Mouse (Mus musculus) limb, embryonic 12.5 days (tissue): Measurements from ENCODE around the gene Plagl2. TPM values are rescaled to one million over a fixed set of nuclear protein-coding genes. Genes with fewer than 3 reads are reported as not detected.

Source experiments
- ATAC-seq: fragments of 200-750 bp; cut with Nextera tagmentation; 2 replicates; pipeline ENCODE4 v1.8.0; 2017; ENCODE audit warnings: low read depth, moderate TSS enrichment; ENCODE audit not compliant: insufficient number of reproducible peaks, insufficient read depth, low FRiP score, low TSS enrichment
- H3K27ac ChIP-seq: fragments of 300-500 bp; sonication (generic); 2 replicates; pipeline ENCODE4 v1.5.1; 2016; ENCODE audit warnings: mild to moderate bottlenecking, moderate library complexity
- H3K27me3 ChIP-seq: fragments of 300-500 bp; sonication (generic); 2 replicates; pipeline ENCODE4 v1.6.1; 2016; ENCODE audit warnings: mild to moderate bottlenecking, moderate library complexity
- H3K36me3 ChIP-seq: fragments of 300-500 bp; sonication (generic); 2 replicates; pipeline ENCODE4 v1.6.1; 2016; ENCODE audit warnings: mild to moderate bottlenecking, moderate library complexity
- H3K4me1 ChIP-seq: fragments of 300-500 bp; sonication (generic); replicated peaks from 2 replicates; pipeline ENCODE4 v1.6.1; 2016
- H3K4me2 ChIP-seq: fragments of 300-500 bp; sonication (generic); 2 replicates; pipeline ENCODE4 v1.6.1; 2016; ENCODE audit warnings: mild to moderate bottlenecking, moderate library complexity
- H3K4me3 ChIP-seq: fragments of 300-500 bp; sonication (generic); replicated peaks from 2 replicates; pipeline ENCODE4 v1.5.1; 2016; ENCODE audit warnings: mild to moderate bottlenecking
- H3K9ac ChIP-seq: fragments of 300-500 bp; sonication (generic); replicated peaks from 2 replicates; pipeline ENCODE4 v1.6.1; 2016; ENCODE audit warnings: mild to moderate bottlenecking, moderate library complexity
- H3K9me3 ChIP-seq: fragments of 300-500 bp; sonication (generic); 2 replicates; pipeline ENCODE4 v1.6.1; 2016; ENCODE audit warnings: mild to moderate bottlenecking, moderate library complexity
- WGBS: fragments of 180-500 bp; shearing (Covaris S2); methylation state at CpG from one replicate; pipeline ENCODE4 v1.1.7; 2016; 5-methylcytosine and 5-hydroxymethylcytosine counted together
- polyA plus RNA-seq: library from polyadenylated mRNA; unstranded; fragments of >200 nt; fragmentation: Nextera tagmentation; extraction: Ambion mirVana; gene quantifications from 2 replicates; pipeline ENCODE4 v1.2.1, GENCODE M21; 2016

The Plagl2 gene
- polyA plus RNA-seq, 1 experiment from 2014 or later, result 13.3 TPM

DNA sequence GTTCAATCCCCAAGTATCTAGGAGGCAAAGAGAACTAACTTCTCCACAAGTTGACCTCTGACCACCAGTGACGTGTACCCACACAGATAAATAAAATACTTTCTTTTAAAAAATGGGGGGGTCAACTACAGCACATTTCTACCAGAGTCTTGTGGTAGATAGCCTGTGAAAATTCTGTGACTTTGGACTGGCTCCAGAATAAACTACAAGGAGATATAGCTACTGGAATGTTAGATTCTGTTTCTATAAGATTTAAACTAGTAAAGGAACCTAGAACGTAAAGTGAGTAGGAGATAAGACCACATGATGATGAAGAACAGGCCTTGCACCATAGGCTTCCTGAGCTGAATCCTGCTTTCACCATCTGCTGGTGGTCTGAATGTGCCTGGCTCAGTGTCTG lies 53.4 kb downstream of the Plagl2 start:
- H3K4me1 ChIP-seq, result no peaks in the 10 kb centered on the region
- H3K4me2 ChIP-seq, result no peak overlapping the region
- H3K36me3 ChIP-seq, result peaks cover 100% of the 10 kb centered on the region
- no peak for ATAC-seq
- no peak overlapping the region for H3K27ac ChIP-seq
- H3K27me3 ChIP-seq, result no peaks in the 10 kb centered on the region
- 90% methylated on average over 2 of the region's 2 CpGs for WGBS
- H3K4me3 ChIP-seq, result no peak overlapping the region
- no peak overlapping the region for H3K9ac ChIP-seq
- H3K9me3 ChIP-seq, result no peaks in the 10 kb centered on the region

DNA sequence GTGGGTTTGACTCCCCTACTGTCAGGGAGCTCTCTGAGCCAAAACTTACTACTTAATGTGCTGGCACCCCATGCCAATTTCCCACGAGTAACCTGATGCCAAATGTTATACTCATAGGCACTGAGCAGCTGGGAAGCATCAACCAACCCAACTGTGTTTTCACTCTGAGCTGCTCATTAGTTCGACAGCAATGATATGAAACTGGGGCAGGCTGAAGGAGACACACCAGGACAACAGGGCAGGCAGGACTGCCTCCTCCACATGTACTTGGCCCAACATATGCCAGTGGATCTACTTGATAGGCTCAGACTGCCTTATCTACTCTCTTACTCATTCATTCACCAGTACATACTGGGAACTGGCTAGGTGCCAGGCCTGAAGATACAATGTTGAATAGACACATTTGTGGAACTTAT lies 55.0 kb downstream of the Plagl2 start:
- H3K36me3 ChIP-seq, result peaks cover 97% of the 10 kb centered on the region
- no peaks in the 10 kb centered on the region for H3K9me3 ChIP-seq
- H3K4me1 ChIP-seq, result no peaks in the 10 kb centered on the region
- 63% methylated on average over 2 of the region's 2 CpGs for WGBS
- no peaks in the 10 kb centered on the region for H3K27me3 ChIP-seq
- H3K27ac ChIP-seq, result no peak overlapping the region
- no peak for ATAC-seq
- no peak overlapping the region for H3K9ac ChIP-seq
- H3K4me2 ChIP-seq, result no peak overlapping the region
- no peak overlapping the region for H3K4me3 ChIP-seq

DNA sequence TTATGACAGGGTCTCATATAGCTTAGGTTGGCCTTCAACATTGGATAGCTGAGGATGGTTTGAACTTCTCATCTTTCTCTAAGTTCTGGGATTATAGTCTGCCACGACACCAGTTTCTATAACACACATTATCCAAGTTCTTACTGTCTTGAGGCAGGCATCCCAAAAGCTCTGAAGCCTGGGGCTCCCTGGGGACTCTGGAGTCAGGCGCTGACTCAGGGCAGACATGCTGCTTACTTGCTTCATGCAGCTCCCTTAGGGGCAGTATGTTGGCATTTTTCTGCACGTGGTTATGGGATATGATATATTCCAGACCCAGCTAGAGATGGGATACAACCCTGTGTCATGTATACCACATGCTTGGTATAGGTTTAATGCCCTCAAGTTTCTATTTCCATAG lies 61.3 kb downstream of the Plagl2 start:
- H3K4me3 ChIP-seq, result no peak overlapping the region
- ATAC-seq, result no peak
- H3K4me2 ChIP-seq, result no peak overlapping the region
- H3K27me3 ChIP-seq, result no peaks in the 10 kb centered on the region
- WGBS, result 84% methylated on average over 3 of the region's 3 CpGs
- H3K36me3 ChIP-seq, result peaks cover 63% of the 10 kb centered on the region
- H3K9ac ChIP-seq, result no peak overlapping the region
- no peaks in the 10 kb centered on the region for H3K9me3 ChIP-seq
- no peak overlapping the region for H3K27ac ChIP-seq
- H3K4me1 ChIP-seq, result 0 out of 2 replicates have a peak, but pooled peaks cover 4% of the 10 kb centered on the region

DNA sequence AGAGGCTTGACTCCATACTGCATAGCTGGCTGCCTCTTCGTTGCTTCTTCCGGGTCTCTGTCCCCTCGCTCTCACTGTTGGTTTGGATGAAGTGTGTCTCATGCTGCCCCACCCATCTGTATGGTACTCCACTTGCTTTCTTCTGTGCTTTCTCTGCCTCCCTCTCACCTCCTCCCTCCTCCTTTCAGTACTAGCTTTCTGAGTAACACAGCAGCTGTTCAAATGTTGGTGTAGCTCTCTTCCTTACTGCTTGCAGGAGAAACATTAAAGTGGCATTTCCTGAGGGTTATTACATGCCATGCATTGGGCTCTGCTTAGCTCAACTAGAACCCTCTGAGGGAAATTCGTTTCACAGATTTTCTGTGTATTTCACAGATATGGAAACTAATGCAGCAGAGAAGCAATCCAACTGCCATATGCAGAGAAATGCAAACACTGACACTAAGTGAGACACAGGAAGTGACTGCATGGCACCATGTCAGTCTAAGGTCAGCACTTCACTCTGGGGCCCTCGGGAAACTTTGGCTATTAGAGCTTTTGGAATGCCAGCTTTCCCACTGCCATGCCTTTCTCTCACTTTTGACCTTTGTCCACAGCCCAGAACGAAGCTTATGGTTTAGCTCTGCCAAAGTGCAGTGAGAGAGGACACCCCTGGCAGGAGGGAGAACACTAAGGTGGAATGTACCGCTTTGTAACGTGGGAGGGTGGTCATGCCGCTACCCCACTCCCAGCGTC lies 61.9 kb downstream of the Plagl2 start:
- ATAC-seq, result no peak
- Histone ChIP-seq H3K4me2 (no peak overlapping the region), H3K4me1 (0 out of 2 replicates have a peak, but pooled peaks cover 4% of the 10 kb centered on the region), H3K36me3 (peaks cover 59% of the 10 kb centered on the region), H3K9me3 (no peaks in the 10 kb centered on the region), H3K4me3 (no peak overlapping the region), H3K27me3 (no peaks in the 10 kb centered on the region), H3K27ac (no peak overlapping the region), H3K9ac (no peak overlapping the region)
- WGBS, result 86% methylated on average over 10 of the region's 10 CpGs

Other genes starting within 250 kb of the Plagl2 start
- gene Pdrg1, start 226.0 kb downstream of the Plagl2 start, polyA plus RNA-seq, result 95.4 and 104 TPM in 2 replicates
- not detected in 2 replicates for gene Xkr7, start 209.6 kb downstream of the Plagl2 start, polyA plus RNA-seq
- 2.5 and 3.0 TPM in 2 replicates for gene Ccm2l, start 175.5 kb downstream of the Plagl2 start, polyA plus RNA-seq
- gene Hck, start 133.0 kb downstream of the Plagl2 start, polyA plus RNA-seq, result 2.9 and 3.9 TPM in 2 replicates
- 86.3 and 89.5 TPM in 2 replicates for gene Tm9sf4, start 80.1 kb downstream of the Plagl2 start, polyA plus RNA-seq
- gene Tspyl3, start 16.0 kb downstream of the Plagl2 start, polyA plus RNA-seq, result 10.3 and 11.9 TPM in 2 replicates
- 7.2 and 7.4 TPM in 2 replicates for gene Pofut1, start 107 bp upstream of the Plagl2 start, polyA plus RNA-seq
- gene Kif3b, start 50.0 kb upstream of the Plagl2 start, polyA plus RNA-seq, result 7.0 TPM in 2 replicates
- gene Asxl1, start 104.4 kb upstream of the Plagl2 start, polyA plus RNA-seq, result 18.9 and 26.8 TPM in 2 replicates